Mouse (Mus musculus): ENCODE measurements around the gene Ccm2. TPM values are rescaled to one million over a fixed set of nuclear protein-coding genes. Genes with fewer than 3 reads are reported as not detected.

Ccm2 gene
- total RNA-seq, 2 experiments from 2014 or later, result 32.0 to 45.7 TPM

- DNase-seq, result peak; percentile 98 to 99
Measured at GRCm38 (mm10) chr11:6528186-6529006, 18.3 kb upstream of the Ccm2 start.

- DNase-seq, result peak in 1 of 2 experiments; percentile 13
Measured at GRCm38 (mm10) chr11:6529961-6530360, 16.7 kb upstream of the Ccm2 start.

GRCm38 (mm10) chr11:6530746-6531145 lies 15.9 kb upstream of the Ccm2 start:
- DNase-seq, result no peak

GRCm38 (mm10) chr11:6544683-6545082 lies 2.0 kb upstream of the Ccm2 start:
- DNase-seq, result no peak

GRCm38 (mm10) chr11:6545186-6545856 lies 1.4 kb upstream of the Ccm2 start:
- DNase-seq, result no peak

GRCm38 (mm10) chr11:6545857-6546192 lies 862 bp upstream of the Ccm2 start:
- DNase-seq, result no peak

GRCm38 (mm10) chr11:6547037-6547680 lies 472 bp downstream of the Ccm2 start:
- peak; percentile 76 to 85 for DNase-seq

- DNase-seq, result peak in 1 of 2 experiments; percentile 33
Measured at GRCm38 (mm10) chr11:6547696-6548325, 1.1 kb downstream of the Ccm2 start.

GRCm38 (mm10) chr11:6549770-6550169 lies 3.1 kb downstream of the Ccm2 start:
- DNase-seq, result no peak

- no peak for DNase-seq
Measured at GRCm38 (mm10) chr11:6550201-6550600, 3.5 kb downstream of the Ccm2 start.

GRCm38 (mm10) chr11:6558234-6558633 lies 11.5 kb downstream of the Ccm2 start:
- DNase-seq, result no peak

- DNase-seq, result no peak
Measured at GRCm38 (mm10) chr11:6559996-6560395, 13.3 kb downstream of the Ccm2 start.

- DNase-seq, result no peak
Measured at GRCm38 (mm10) chr11:6560655-6561360, 14.1 kb downstream of the Ccm2 start.

- no peak for DNase-seq
Measured at GRCm38 (mm10) chr11:6561474-6561873, 14.8 kb downstream of the Ccm2 start.

- DNase-seq, result no peak
Measured at GRCm38 (mm10) chr11:6562359-6562758, 15.7 kb downstream of the Ccm2 start.

- no peak for DNase-seq
Measured at GRCm38 (mm10) chr11:6563201-6563600, 16.5 kb downstream of the Ccm2 start.

- no peak for DNase-seq
Measured at GRCm38 (mm10) chr11:6566496-6566895, 19.8 kb downstream of the Ccm2 start.

GRCm38 (mm10) chr11:6567951-6568350 lies 21.3 kb downstream of the Ccm2 start:
- DNase-seq, result no peak

- DNase-seq, result peak; percentile 21 to 45
Measured at GRCm38 (mm10) chr11:6568584-6569409, 22.1 kb downstream of the Ccm2 start.

- peak; percentile 70 to 71 for DNase-seq
Measured at GRCm38 (mm10) chr11:6569410-6569777, 22.7 kb downstream of the Ccm2 start.

- DNase-seq, result no peak
Measured at GRCm38 (mm10) chr11:6576151-6576550, 29.5 kb downstream of the Ccm2 start.

Measured in adrenal gland, postnatal 36 days (tissue).